Mouse (Mus musculus) cerebellum, adult 2 months (tissue): ENCODE measurements around the gene Lonrf2.
A peak's percentile ranks its signal among the peaks of the same experiment; 100 is the strongest.

ENCODE experiments used
- CTCF ChIP-seq: fragments of 200-500 bp; IDR thresholded peaks from 2 replicates; pipeline ENCODE4 v1.5.1; 2011; ENCODE audit warnings: low read depth, mild to moderate bottlenecking, control low read depth, low read length, moderate library complexity, borderline replicate concordance; ENCODE audit not compliant: insufficient read depth
- POLR2A ChIP-seq: fragments of 200-500 bp; IDR thresholded peaks from 2 replicates; pipeline ENCODE4 v1.6.1; 2011; ENCODE audit warnings: low read length, control low read depth, borderline replicate concordance; ENCODE audit not compliant: insufficient read depth

DNA sequence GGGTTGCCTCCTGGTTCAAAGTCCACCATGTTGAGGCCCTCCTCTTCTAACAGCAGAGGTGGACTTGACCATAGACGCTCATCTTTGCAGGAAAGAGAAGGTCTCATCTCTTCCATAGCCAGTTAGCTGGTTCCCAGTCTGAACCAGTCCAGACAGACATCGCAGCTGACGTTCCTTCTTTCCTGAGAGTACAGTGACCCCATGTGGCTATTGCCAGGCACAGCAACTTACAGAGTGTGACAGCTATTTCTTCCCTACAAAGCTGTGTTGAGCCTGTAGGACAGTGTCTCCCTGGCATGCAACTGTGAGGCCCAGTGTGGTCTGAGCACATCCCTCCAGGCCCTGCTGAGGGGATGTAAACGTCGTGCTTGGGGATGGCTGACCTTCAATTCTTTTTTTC is 49.1 kb downstream of the Lonrf2 start:
- TF ChIP-seq CTCF (peak; percentile 87), POLR2A (no peak)
